Mouse (Mus musculus) CH12.LX (cell line): ENCODE results near the gene Btbd9.

Experiments used
- CTCF ChIP-seq, 2 experiments: IDR thresholded peaks in 1 of 2; conservative IDR thresholded peaks in 1 of 2; 2 replicates each; pipeline ENCODE4 v1.5.1; 2011 to 2012; ENCODE audit warnings: low read depth in 2 of 2, low read length in 2 of 2, improper control_type of control experiment in 1 of 2, inconsistent platforms in 1 of 2, mild to moderate bottlenecking in 1 of 2, moderate library complexity in 1 of 2
- EP300 ChIP-seq: IDR thresholded peaks from 2 replicates; pipeline ENCODE4 v1.6.1; 2011; ENCODE audit warnings: low read length, improper control_type of control experiment
- NELFE ChIP-seq: IDR thresholded peaks from 2 replicates; pipeline ENCODE4 v1.6.1; 2011; ENCODE audit warnings: low read depth, low read length, improper control_type of control experiment
- POLR2A ChIP-seq: IDR thresholded peaks from 2 replicates; pipeline ENCODE4 v1.6.1; 2011; ENCODE audit warnings: low read depth, mild to moderate bottlenecking, improper control_type of control experiment, low read length
- RCOR1 ChIP-seq: conservative IDR thresholded peaks from 2 replicates; pipeline ENCODE4 v1.6.1; 2012; ENCODE audit warnings: low read depth, mild to moderate bottlenecking, inconsistent platforms, low read length, improper control_type of control experiment
- USF1 ChIP-seq: IDR thresholded peaks from 2 replicates; pipeline ENCODE4 v1.6.1; 2014; ENCODE audit warnings: low read depth, mild to moderate bottlenecking, inconsistent platforms, low read length, improper control_type of control experiment

GRCm38 (mm10) chr17:30610739-30611138 is 34.5 kb upstream of the Btbd9 start:
- no peak for TF ChIP-seq POLR2A
- TF ChIP-seq CTCF (conservative IDR thresholded peaks at IDR 0.05 in 1 of 2, IDR thresholded peaks at IDR 0.05 in 1 of 2; ENCODE audit: low read depth in 2 of 2, low read length in 2 of 2): no peak
- no peak for TF ChIP-seq EP300
- no peak for TF ChIP-seq USF1
- no peak for TF ChIP-seq NELFE
- TF ChIP-seq RCOR1: no peak
